Mouse (Mus musculus): ENCODE measurements around the gene Ngef.

DNA sequence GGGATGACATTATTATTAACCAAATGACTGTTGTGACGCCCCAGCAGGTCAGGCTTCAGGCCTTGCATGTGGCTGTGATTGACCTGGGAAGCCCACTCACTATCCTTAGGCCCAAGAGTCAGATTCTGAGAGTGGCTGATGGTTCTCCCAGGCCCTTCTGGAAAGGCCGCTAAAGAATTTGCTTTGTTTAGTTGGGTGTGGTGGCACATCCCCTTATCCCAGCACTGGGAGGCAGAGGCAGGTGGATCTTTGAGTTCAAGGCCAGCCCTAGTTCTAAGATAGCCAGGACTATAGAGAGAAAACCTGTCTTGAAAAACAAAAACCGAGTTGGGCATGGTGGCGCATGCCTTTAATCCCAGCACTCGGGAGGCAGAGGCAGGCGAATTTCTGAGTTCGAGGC is 48.6 kb downstream of the Ngef start:
- no peak for TF ChIP-seq POLR2A (IDR thresholded peaks at IDR 0.05; ENCODE audit: insufficient read depth, low read depth, low read length)
- no peak for TF ChIP-seq CTCF (IDR thresholded peaks at IDR 0.05)

All from heart, adult 2 months (tissue).